Mouse (Mus musculus): ENCODE data around the gene Unc5cl.

- TF ChIP-seq CTCF (IDR thresholded peaks at IDR 0.05; ENCODE audit: low read depth) = no peak
- TF ChIP-seq EP300 (IDR thresholded peaks at IDR 0.05; ENCODE audit: low read depth) = no peak
These were observed 29.1 kb downstream of the Unc5cl start for GRCm38 (mm10) chr17:48483764-48484163.

Data from liver, embryonic 14.5 days (tissue).